Mouse (Mus musculus): ENCODE measurements around the gene Hist1h2bg.
A peak's percentile ranks its signal among the peaks of the same experiment; 100 is the strongest.
"Not testable (repeated sequence)": the region's sequence is repeated elsewhere in the genome, so short reads cannot be mapped to it uniquely, and the experiment has no call there.

The Hist1h2bg gene

GRCm38 (mm10) chr13:23539821-23540220 is 31.4 kb upstream of the Hist1h2bg start:
- DNase-seq, result not testable (repeated sequence)

- DNase-seq, result no peak
These were observed 29.7 kb upstream of the Hist1h2bg start for GRCm38 (mm10) chr13:23541497-23541896.

DNA sequence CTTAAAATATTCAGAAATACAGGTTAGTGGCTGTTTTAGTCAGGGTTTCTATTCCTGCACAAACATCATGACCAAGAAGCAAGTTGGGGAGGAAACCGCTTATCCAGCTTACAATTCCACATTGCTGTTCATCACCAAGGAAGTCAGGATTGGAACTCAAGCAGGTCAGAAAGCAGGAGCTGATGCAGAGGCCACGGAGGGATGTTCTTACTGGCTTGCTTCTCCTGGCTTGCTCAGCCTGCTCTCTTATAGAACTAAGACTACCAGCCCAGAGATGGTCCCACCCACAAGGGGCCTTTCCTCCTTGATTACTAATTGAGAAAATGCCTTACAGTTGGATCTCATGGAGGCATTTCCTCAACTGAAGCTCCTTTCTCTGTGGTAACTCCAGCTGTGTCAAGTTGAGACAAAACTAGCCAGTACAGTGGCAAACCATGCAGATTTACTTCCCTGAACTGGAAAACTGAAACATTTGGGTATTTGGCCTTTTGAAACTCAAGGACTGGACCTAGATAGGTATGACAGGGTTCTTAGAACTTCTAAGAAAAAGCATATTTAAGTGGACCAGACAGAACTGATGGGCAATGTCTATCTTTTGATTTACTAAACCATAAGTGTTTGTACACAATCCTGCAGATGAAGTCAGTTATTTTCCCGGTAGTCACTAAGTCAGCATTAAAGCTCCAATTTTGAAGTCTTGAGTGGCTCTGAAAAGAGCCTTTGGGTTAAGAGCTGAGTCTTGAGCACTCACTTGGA is 28.8 kb upstream of the Hist1h2bg start:
- DNase-seq, result not testable (repeated sequence)

GRCm38 (mm10) chr13:23542999-23543607 is 28.1 kb upstream of the Hist1h2bg start, which contains the start of gene Hist1h2bh:
Hist1h2bh (minus strand) TSS chr13:23543392.
- DNase-seq, result peak; percentile 85

- peak; percentile 89 for DNase-seq
These were observed 27.0 kb upstream of the Hist1h2bg start, which contains the start of gene Hist1h3f for GRCm38 (mm10) chr13:23543965-23544786. Hist1h3f (plus strand) TSS chr13:23544052.

GRCm38 (mm10) chr13:23544787-23545120 is 26.4 kb upstream of the Hist1h2bg start:
- DNase-seq, result not testable (repeated sequence)

GRCm38 (mm10) chr13:23546694-23547093 is 24.5 kb upstream of the Hist1h2bg start:
- no peak for DNase-seq

GRCm38 (mm10) chr13:23550761-23551145 is 20.4 kb upstream of the Hist1h2bg start:
- no peak for DNase-seq

DNA sequence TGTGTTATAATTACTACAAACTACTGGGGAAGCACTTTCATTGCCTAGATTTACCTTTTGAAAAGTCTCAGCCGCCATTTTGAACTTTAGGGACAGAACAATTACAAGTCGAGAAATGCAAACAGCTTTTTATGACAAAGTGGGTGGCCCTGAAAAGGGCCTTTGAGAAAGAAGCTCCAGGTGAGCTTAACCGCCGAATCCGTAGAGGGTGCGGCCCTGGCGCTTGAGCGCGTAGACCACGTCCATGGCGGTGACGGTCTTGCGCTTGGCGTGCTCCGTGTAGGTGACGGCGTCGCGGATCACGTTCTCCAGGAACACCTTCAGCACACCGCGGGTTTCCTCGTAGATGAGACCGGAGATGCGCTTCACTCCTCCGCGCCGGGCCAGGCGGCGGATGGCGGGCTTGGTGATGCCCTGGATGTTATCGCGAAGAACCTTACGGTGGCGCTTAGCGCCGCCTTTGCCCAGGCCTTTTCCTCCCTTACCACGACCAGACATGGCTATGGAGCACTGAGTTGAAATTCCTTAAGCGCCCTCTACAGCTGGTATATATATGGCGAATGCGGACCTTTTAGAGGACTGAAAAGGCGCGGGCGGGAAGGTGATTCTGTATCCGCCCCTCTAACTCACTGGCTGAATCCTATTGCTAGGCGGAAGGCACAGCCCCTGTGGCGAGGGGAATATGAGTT is 19.9 kb upstream of the Hist1h2bg start, which contains the start of gene Hist1h4f:
TSS of gene Hist1h4f (minus strand) at position 503 of the 689 bp plus-strand sequence.
- peak; percentile 80 for DNase-seq

DNA sequence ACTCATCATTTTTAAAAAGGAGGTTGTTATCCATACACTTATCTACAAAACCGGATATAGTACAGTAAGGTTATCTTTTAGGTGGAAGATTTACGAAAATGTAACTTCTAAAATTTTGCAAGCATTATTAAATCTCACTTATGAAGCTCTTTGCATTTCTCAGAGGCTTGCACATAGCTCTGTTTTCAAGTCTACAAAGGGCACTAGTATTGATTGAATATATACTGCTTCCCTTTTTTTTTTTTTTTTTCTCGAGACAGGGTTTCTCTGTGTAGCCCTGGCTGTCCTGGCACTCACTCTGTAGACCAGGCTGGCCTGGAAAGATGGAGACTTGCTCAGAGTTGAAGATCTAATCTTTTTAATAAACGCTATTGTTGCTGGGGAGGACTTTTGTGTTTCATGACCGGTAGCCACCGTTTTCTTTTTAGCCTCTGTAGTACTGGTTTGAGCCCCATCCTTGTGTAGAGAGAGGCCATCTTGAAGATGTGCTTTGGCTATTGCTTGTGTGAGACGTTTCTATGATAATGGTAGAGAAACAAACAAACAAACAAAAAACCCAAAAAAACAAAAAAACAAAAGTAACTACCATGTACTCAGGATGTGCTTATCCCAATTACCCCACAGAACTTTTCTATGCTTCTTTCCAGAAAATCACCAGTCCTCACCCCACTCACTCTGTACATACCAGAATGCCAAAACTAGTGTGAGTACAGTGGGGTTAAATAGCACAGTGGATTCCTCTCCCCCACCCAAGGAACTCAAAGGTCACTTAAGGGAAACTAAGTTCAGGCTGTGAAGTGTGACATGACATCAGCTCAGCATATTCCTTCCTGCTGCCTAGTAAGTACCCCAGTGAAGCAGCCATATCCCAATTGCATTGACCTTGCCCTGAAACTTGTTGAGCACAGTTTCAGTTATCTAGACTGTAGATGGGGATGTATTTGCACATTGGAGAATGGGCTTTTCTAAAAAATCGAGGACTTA is 19.0 kb upstream of the Hist1h2bg start:
- no peak for DNase-seq

GRCm38 (mm10) chr13:23552962-23553361 is 18.2 kb upstream of the Hist1h2bg start, which contains the start of gene Hist1h1d:
Hist1h1d (plus strand) TSS chr13:23553262.
- DNase-seq, result no peak

GRCm38 (mm10) chr13:23554393-23554792 is 16.8 kb upstream of the Hist1h2bg start:
- no peak for DNase-seq

GRCm38 (mm10) chr13:23554925-23555838 is 16.0 kb upstream of the Hist1h2bg start:
- DNase-seq, result no peak

- peak; percentile 79 for DNase-seq
These were observed 15.3 kb upstream of the Hist1h2bg start for GRCm38 (mm10) chr13:23555839-23556416.

- DNase-seq, result no peak
These were observed 14.3 kb upstream of the Hist1h2bg start for GRCm38 (mm10) chr13:23556906-23557305.

GRCm38 (mm10) chr13:23560699-23561098 is 10.5 kb upstream of the Hist1h2bg start:
- DNase-seq, result not testable (repeated sequence)

DNA sequence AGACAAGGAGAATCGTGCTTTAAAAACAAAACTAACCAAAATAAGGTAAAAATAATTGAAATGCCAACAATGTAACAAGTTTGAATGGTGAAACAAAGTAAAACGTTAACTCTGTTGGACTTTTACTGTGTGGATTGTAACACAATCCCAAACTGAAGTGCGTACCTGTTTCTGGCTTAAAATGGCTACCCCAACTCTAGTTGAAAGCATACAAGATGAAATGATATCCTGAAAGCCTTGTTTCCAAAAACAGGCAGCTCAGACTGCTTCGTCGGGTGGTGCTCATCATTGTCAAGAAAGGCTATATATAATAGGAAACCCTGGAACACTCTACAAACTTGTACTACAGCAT is 9.7 kb upstream of the Hist1h2bg start:
- DNase-seq, result not testable (repeated sequence)

GRCm38 (mm10) chr13:23561883-23562659 is 9.1 kb upstream of the Hist1h2bg start, which contains the start of gene Hist1h3e:
Hist1h3e (minus strand) TSS chr13:23562369.
- peak; percentile 92 for DNase-seq
